Mouse (Mus musculus) MEL (cell line): ENCODE data around the gene Atrnl1. TPM values are rescaled to one million over a fixed set of nuclear protein-coding genes. Genes with fewer than 3 reads are reported as not detected.
A peak's percentile ranks its signal among the peaks of the same experiment; 100 is the strongest.

Experiments
- DNase-seq: peaks from one replicate; pipeline ENCODE4 v3.0.0; 2011; ENCODE audit warnings: low read depth, low spot score
- H3K27ac ChIP-seq: 2 replicates; pipeline ENCODE4 v1.5.1; 2012; ENCODE audit warnings: low read depth, mild to moderate bottlenecking, control low read depth, low read length, moderate library complexity; ENCODE audit not compliant: control insufficient read depth
- H3K27me3 ChIP-seq, 2 experiments: fragments of 150-350 bp in 1 of 2; sonication (generic) in 1 of 2; 2 replicates each; pipeline ENCODE4 v1.6.1; 2012; ENCODE audit warnings: low read length in 2 of 2, mild to moderate bottlenecking in 2 of 2, improper control_type of control experiment in 1 of 2, moderate library complexity in 1 of 2; ENCODE audit not compliant: insufficient read depth in 2 of 2, control insufficient read depth in 1 of 2
- H3K36me3 ChIP-seq, 2 experiments: 2 replicates each; pipeline ENCODE4 v1.6.1; 2012 to 2014; ENCODE audit warnings: low read length in 2 of 2, improper control_type of control experiment in 1 of 2, inconsistent platforms in 1 of 2, mild to moderate bottlenecking in 1 of 2; ENCODE audit not compliant: insufficient read depth in 2 of 2, control insufficient read depth in 1 of 2
- H3K4me1 ChIP-seq, 2 experiments: fragments of 150-350 bp in 1 of 2; sonication (generic) in 1 of 2; 2 replicates each; pipeline ENCODE4 v1.6.1; 2012; ENCODE audit warnings: low read length in 2 of 2, improper control_type of control experiment in 1 of 2, mild to moderate bottlenecking in 1 of 2; ENCODE audit not compliant: insufficient read depth in 2 of 2, control insufficient read depth in 1 of 2
- H3K4me3 ChIP-seq, 2 experiments: fragments of 150-350 bp in 1 of 2; sonication (generic) in 1 of 2; 2 replicates each; pipeline ENCODE4 v1.5.1; 2012; ENCODE audit warnings: low read depth in 2 of 2, low read length in 2 of 2, mild to moderate bottlenecking in 2 of 2, moderate library complexity in 2 of 2, control low read depth in 1 of 2, improper control_type of control experiment in 1 of 2; ENCODE audit not compliant: control insufficient read depth in 1 of 2, insufficient read depth in 1 of 2
- H3K79me2 ChIP-seq: 2 replicates; pipeline ENCODE4 v1.6.1; 2012; ENCODE audit warnings: mild to moderate bottlenecking, low read length, moderate library complexity; ENCODE audit not compliant: control insufficient read depth, poor library complexity, insufficient read depth
- H3K9ac ChIP-seq: 2 replicates; pipeline ENCODE4 v1.6.1; 2012; ENCODE audit warnings: low read depth, mild to moderate bottlenecking, control low read depth, low read length, moderate library complexity; ENCODE audit not compliant: control insufficient read depth, poor library complexity, severe bottlenecking
- H3K9me3 ChIP-seq: fragments of 150-350 bp; sonication (generic); replicated peaks from 2 replicates; pipeline ENCODE4 v1.6.1; 2012; ENCODE audit warnings: mild to moderate bottlenecking, low read length, improper control_type of control experiment, moderate library complexity; ENCODE audit not compliant: insufficient read depth
- BHLHE40 ChIP-seq: IDR thresholded peaks from 2 replicates; pipeline ENCODE4 v1.6.1; 2012; ENCODE audit warnings: low read depth, mild to moderate bottlenecking, inconsistent platforms, low read length, improper control_type of control experiment, borderline replicate concordance
- CHD1 ChIP-seq: IDR thresholded peaks from 2 replicates; pipeline ENCODE4 v1.6.1; 2012; ENCODE audit warnings: low read depth, mild to moderate bottlenecking, inconsistent platforms, low read length, improper control_type of control experiment
- CHD2 ChIP-seq: IDR thresholded peaks from 2 replicates; pipeline ENCODE4 v1.6.1; 2011; ENCODE audit warnings: low read length, improper control_type of control experiment
- CTCF ChIP-seq, 3 experiments: IDR thresholded peaks in 2 of 3; conservative IDR thresholded peaks in 1 of 3; 2 replicates each; pipeline ENCODE4 v1.5.1; 2011 to 2012; ENCODE audit warnings: low read length in 3 of 3, low read depth in 2 of 3, mild to moderate bottlenecking in 2 of 3, improper control_type of control experiment in 1 of 3, inconsistent platforms in 1 of 3, mixed read lengths in 1 of 3, moderate library complexity in 1 of 3; ENCODE audit not compliant: control insufficient read depth in 1 of 3, insufficient read depth in 1 of 3, poor library complexity in 1 of 3, severe bottlenecking in 1 of 3
- E2F4 ChIP-seq: IDR thresholded peaks from 2 replicates; pipeline ENCODE4 v1.6.1; 2011; ENCODE audit warnings: low read depth, low read length, improper control_type of control experiment, borderline replicate concordance
- HCFC1 ChIP-seq: IDR thresholded peaks from 2 replicates; pipeline ENCODE4 v1.6.1; 2012; ENCODE audit warnings: low read depth, mild to moderate bottlenecking, inconsistent platforms, low read length, improper control_type of control experiment, moderate library complexity
- JUND ChIP-seq: IDR thresholded peaks from 2 replicates; pipeline ENCODE4 v1.6.1; 2011; ENCODE audit warnings: low read depth, mild to moderate bottlenecking, improper control_type of control experiment, low read length
- MAFK ChIP-seq: IDR thresholded peaks from 2 replicates; pipeline ENCODE4 v1.6.1; 2011; ENCODE audit warnings: low read depth, mild to moderate bottlenecking, low read length, improper control_type of control experiment, borderline replicate concordance
- MAZ ChIP-seq: IDR thresholded peaks from 2 replicates; pipeline ENCODE4 v1.6.1; 2012; ENCODE audit warnings: low read depth, mild to moderate bottlenecking, inconsistent platforms, low read length, improper control_type of control experiment
- MEF2A ChIP-seq: IDR thresholded peaks from 2 replicates; pipeline ENCODE4 v1.6.1; 2014; ENCODE audit warnings: low read depth, mild to moderate bottlenecking, inconsistent platforms, low read length, improper control_type of control experiment; ENCODE audit not compliant: poor library complexity, insufficient replicate concordance, severe bottlenecking; ENCODE audit errors: extremely low read depth
- MYB ChIP-seq: IDR thresholded peaks from 2 replicates; pipeline ENCODE4 v1.6.1; 2011; ENCODE audit warnings: mild to moderate bottlenecking, low read depth, low read length, improper control_type of control experiment
- NELFE ChIP-seq: IDR thresholded peaks from 2 replicates; pipeline ENCODE4 v1.6.1; 2011; ENCODE audit warnings: low read depth, low read length, improper control_type of control experiment
- POLR2A ChIP-seq, 2 experiments: IDR thresholded peaks; 2 replicates each; pipeline ENCODE4 v1.6.1; 2011 to 2012; ENCODE audit warnings: low read length in 2 of 2, mild to moderate bottlenecking in 2 of 2, control low read depth in 1 of 2, improper control_type of control experiment in 1 of 2, low read depth in 1 of 2, moderate library complexity in 1 of 2; ENCODE audit not compliant: control insufficient read depth in 1 of 2, insufficient read depth in 1 of 2, poor library complexity in 1 of 2
- POLR2AphosphoS5 ChIP-seq: IDR thresholded peaks from 2 replicates; pipeline ENCODE4 v1.6.1; 2012; ENCODE audit warnings: low read depth, borderline replicate concordance, mild to moderate bottlenecking, inconsistent platforms, low read length, moderate library complexity, mixed read lengths
- SIN3A ChIP-seq: IDR thresholded peaks from 2 replicates; pipeline ENCODE4 v1.6.1; 2012; ENCODE audit warnings: low read length, improper control_type of control experiment, inconsistent platforms
- SMC3 ChIP-seq: IDR thresholded peaks from 2 replicates; pipeline ENCODE4 v1.6.1; 2011; ENCODE audit warnings: low read depth, low read length, improper control_type of control experiment
- TCF12 ChIP-seq: IDR thresholded peaks from 2 replicates; pipeline ENCODE4 v1.6.1; 2014; ENCODE audit warnings: low read depth, mild to moderate bottlenecking, inconsistent platforms, low read length, improper control_type of control experiment, moderate library complexity
- USF2 ChIP-seq, 2 experiments: IDR thresholded peaks; 2 replicates each; pipeline ENCODE4 v1.6.1; 2011 to 2012; ENCODE audit warnings: improper control_type of control experiment in 2 of 2, low read length in 2 of 2, borderline replicate concordance in 1 of 2, inconsistent platforms in 1 of 2, low read depth in 1 of 2, mild to moderate bottlenecking in 1 of 2; ENCODE audit not compliant: insufficient read depth in 1 of 2
- ZC3H11A ChIP-seq: IDR thresholded peaks from 2 replicates; pipeline ENCODE4 v1.6.1; 2012; ENCODE audit warnings: low read depth, mild to moderate bottlenecking, inconsistent platforms, low read length, improper control_type of control experiment
- polyA plus RNA-seq, 2 experiments: library from polyadenylated mRNA; stranded (reverse) in 1 of 2; unstranded in 1 of 2; fragments of >175 nt in 1 of 2; fragments of >200 nt in 1 of 2; gene quantifications; 2 replicates each; pipeline versions ENCODE4 v1.2.1 to v1.2.4; 2012; ENCODE audit warnings: low replicate concordance in 2 of 2, low read depth in 1 of 2; ENCODE audit not compliant: insufficient read length in 2 of 2, insufficient read depth in 1 of 2, missing spikeins in 1 of 2
- total RNA-seq: library from RNA; depleted of rRNA; stranded (reverse); fragments of 300-350 nt; gene quantifications from 2 replicates; pipeline ENCODE4 v1.2.3, GENCODE M21; 2012

Gene Atrnl1
- total and polyA plus RNA-seq, 3 experiments = 6.4 to 8.2 TPM; not detected in 1

- H3K9me3 ChIP-seq = no peaks in the 10 kb centered on the region
- no peak overlapping the region for H3K4me3 ChIP-seq
- no peak overlapping the region for H3K27ac ChIP-seq
- no peak for DNase-seq
- no peak overlapping the region for H3K9ac ChIP-seq
- H3K27me3 ChIP-seq = no peaks in the 10 kb centered on the region
- H3K79me2 ChIP-seq = no peaks in the 10 kb centered on the region
- H3K36me3 ChIP-seq = no peaks in the 10 kb centered on the region
- no peaks in the 10 kb centered on the region for H3K4me1 ChIP-seq
- no peak for TF ChIP-seq TCF12
- TF ChIP-seq POLR2A (IDR thresholded peaks at IDR 0.05; ENCODE audit: control insufficient read depth in 1 of 2, insufficient read depth in 1 of 2, low read depth in 1 of 2, low read length in 2 of 2, poor library complexity in 1 of 2) = 0 out of 4 replicates have a peak, but pooled peaks of 1 of the 2 experiments have one; percentile 7
- no peak for TF ChIP-seq E2F4
Observed at GRCm38 (mm10) chr19:57667946-57668345, 57.1 kb downstream of the Atrnl1 start.

- H3K4me1 ChIP-seq = no peaks in the 10 kb centered on the region
- no peak overlapping the region for H3K27ac ChIP-seq
- H3K27me3 ChIP-seq = no peaks in the 10 kb centered on the region
- no peak overlapping the region for H3K4me3 ChIP-seq
- no peaks in the 10 kb centered on the region for H3K9me3 ChIP-seq
- no peaks in the 10 kb centered on the region for H3K79me2 ChIP-seq
- TF ChIP-seq MYB (no peak), SIN3A (no peak), USF2 (IDR thresholded peaks at IDR 0.05; ENCODE audit: borderline replicate concordance in 1 of 2, insufficient read depth in 1 of 2, low read depth in 1 of 2, low read length in 2 of 2) (no peak), CHD2 (no peak), MAZ (no peak), CHD1 (no peak), JUND (no peak), MEF2A (no peak), POLR2AphosphoS5 (no peak), HCFC1 (no peak), SMC3 (no peak), NELFE (no peak), CTCF (IDR thresholded peaks at IDR 0.05 in 2 of 3, conservative IDR thresholded peaks at IDR 0.05 in 1 of 3; ENCODE audit: control insufficient read depth in 1 of 3, insufficient read depth in 1 of 3, low read depth in 2 of 3, low read length in 3 of 3, poor library complexity in 1 of 3, severe bottlenecking in 1 of 3) (no peak)
- no peak overlapping the region for H3K9ac ChIP-seq
- no peak for DNase-seq
- peaks cover 0 to 1% of the 10 kb centered on the region in 2 experiments; a peak in 1 of 4 replicates for H3K36me3 ChIP-seq
Observed at GRCm38 (mm10) chr19:57679455-57679854, 68.6 kb downstream of the Atrnl1 start.

DNA sequence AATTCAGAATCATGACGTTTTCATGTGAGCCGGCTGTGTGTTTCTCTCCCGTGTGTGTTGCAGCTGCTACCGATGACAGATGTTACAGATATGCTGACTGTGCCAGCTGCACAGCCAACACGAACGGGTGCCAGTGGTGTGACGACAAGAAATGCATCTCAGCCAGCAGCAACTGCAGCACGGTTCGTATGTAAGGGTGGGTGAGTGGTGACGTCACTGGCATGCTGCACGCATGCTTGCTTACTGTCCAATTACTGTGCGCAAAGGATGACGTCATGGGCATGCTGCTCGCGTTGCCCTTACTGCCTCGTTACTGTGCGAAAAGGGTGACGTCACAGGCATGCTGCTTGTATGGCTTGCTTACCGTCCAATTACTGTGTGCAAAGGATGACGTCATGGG lies 75.8 kb downstream of the Atrnl1 start:
- TF ChIP-seq POLR2AphosphoS5 = peak; percentile 83; the same call in 1 of the 2 replicates
- no peak for TF ChIP-seq BHLHE40
- no peak for TF ChIP-seq MAFK
- no peak for TF ChIP-seq ZC3H11A
- no peak for DNase-seq
- Histone ChIP-seq H3K4me1 (no peaks in the 10 kb centered on the region), H3K9ac (no peak overlapping the region), H3K27ac (no peak overlapping the region), H3K9me3 (no peaks in the 10 kb centered on the region), H3K27me3 (no peaks in the 10 kb centered on the region), H3K36me3 (no peaks in the 10 kb centered on the region), H3K4me3 (no peak overlapping the region), H3K79me2 (no peaks in the 10 kb centered on the region)
